Mouse (Mus musculus): Measurements from ENCODE around the gene Draxin. TPM values are rescaled to one million over a fixed set of nuclear protein-coding genes. Genes with fewer than 3 reads are reported as not detected.
A peak's percentile ranks its signal among the peaks of the same experiment; 100 is the strongest.

The Draxin gene
- polyA plus RNA-seq, 1 experiment, result 0.24 TPM

DNA sequence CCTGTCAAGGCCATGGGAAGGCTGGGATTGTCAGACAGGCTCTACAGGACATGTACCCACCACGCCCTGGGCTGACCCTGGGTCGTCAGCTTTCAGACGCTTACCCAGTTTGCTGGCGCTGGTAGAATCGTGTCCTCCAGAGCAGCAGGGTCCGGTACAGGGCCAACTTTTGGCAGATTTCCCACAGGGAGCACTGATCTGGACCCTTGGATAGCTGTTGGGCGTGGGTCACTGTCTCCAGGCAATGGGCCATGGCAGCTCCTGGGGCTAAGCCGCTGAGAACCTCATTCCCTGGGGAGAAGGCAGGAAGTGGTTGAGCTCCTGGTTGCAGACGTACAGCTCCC is 64.1 kb downstream of the Draxin start:
- Histone ChIP-seq H3K27me3 (ENCODE audit: control insufficient read depth, insufficient read depth, low read length) (no peaks in the 10 kb centered on the region), H3K4me1 (ENCODE audit: control insufficient read depth, insufficient read depth, insufficient read length, low read length) (no peaks in the 10 kb centered on the region; the same call in 1 of the 2 replicates), H3K27ac (ENCODE audit: insufficient read depth, low read depth, low read length) (no peak overlapping the region), H3K36me3 (ENCODE audit: control insufficient read depth, insufficient read depth, low read length) (no peaks in the 10 kb centered on the region), H3K4me3 (ENCODE audit: low read depth, low read length) (no peak overlapping the region)
- no peak for TF ChIP-seq POLR2A (IDR thresholded peaks at IDR 0.05; ENCODE audit: low read depth, low read length)
- TF ChIP-seq CTCF (IDR thresholded peaks at IDR 0.05; ENCODE audit: extremely low read depth, insufficient read length, insufficient replicate concordance, low read depth, low read length), result no peak
- 49% methylated on average over 9 of the region's 9 CpGs for WGBS

DNA sequence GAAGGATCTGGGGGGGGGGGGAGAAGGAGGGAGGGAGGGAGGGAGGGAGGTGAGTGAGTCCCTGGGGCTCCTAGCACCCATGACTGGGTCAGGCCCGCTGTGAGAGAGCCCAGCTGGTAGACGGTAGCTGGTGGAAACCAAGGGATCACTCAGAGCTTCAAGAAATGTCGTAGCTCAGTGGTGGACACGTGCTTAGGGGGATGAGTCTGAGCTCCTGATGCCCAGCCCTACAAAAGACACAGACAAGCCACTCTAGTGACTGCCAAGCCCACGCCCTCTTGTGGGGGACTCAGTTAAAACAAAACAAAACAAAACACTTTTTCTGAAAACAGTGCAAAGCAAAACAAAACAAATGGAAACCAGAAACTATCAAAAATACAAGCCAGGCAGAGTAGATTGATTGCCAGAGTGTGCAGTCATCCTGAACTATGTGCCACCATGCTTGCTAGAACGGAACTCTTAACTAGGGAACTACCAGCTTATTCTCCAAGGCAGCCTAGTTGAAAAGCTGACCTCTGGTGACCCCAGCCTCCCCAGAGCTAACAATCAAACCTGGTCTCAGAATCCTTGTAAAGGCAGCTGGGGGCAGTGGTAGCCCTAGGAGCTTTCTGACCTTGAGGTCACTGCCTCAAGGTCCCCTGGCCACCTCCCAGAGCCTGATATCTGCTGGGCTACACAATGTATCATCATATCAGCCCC is 64.6 kb downstream of the Draxin start:
- H3K36me3 ChIP-seq (ENCODE audit: control insufficient read depth, insufficient read depth, low read length), result no peaks in the 10 kb centered on the region
- WGBS, result 44% methylated on average over 6 of the region's 6 CpGs
- no peak for TF ChIP-seq POLR2A (IDR thresholded peaks at IDR 0.05; ENCODE audit: low read depth, low read length)
- no peak for TF ChIP-seq CTCF (IDR thresholded peaks at IDR 0.05; ENCODE audit: extremely low read depth, insufficient read length, insufficient replicate concordance, low read depth, low read length)
- H3K4me1 ChIP-seq (ENCODE audit: control insufficient read depth, insufficient read depth, insufficient read length, low read length), result no peaks in the 10 kb centered on the region; the same call in 1 of the 2 replicates
- H3K4me3 ChIP-seq (ENCODE audit: low read depth, low read length), result no peak overlapping the region
- H3K27me3 ChIP-seq (ENCODE audit: control insufficient read depth, insufficient read depth, low read length), result no peaks in the 10 kb centered on the region
- H3K27ac ChIP-seq (ENCODE audit: insufficient read depth, low read depth, low read length), result no peak overlapping the region

DNA sequence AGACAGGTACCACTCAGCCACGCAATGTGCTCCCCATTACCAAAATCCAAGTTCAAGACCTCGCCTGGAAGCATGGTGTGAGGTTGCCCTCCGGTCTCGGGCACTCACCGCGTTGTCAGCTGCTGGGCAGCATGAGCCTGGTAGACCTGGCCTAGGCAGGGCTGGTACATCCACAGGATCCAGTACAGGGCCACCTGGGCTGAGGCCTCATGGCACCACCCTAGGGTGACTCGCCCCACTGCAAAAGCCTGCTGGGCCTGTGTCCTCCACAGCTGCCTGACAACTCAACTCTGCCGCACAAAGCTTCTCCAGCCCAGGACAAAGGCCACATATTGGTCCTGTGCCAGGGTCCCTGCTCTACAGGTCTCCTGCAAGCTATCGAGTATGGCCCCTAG is 69.4 kb downstream of the Draxin start:
- H3K27me3 ChIP-seq (ENCODE audit: control insufficient read depth, insufficient read depth, low read length), result no peaks in the 10 kb centered on the region
- H3K27ac ChIP-seq (ENCODE audit: insufficient read depth, low read depth, low read length), result no peak overlapping the region
- H3K4me1 ChIP-seq (ENCODE audit: control insufficient read depth, insufficient read depth, insufficient read length, low read length), result no peaks in the 10 kb centered on the region
- H3K36me3 ChIP-seq (ENCODE audit: control insufficient read depth, insufficient read depth, low read length), result no peaks in the 10 kb centered on the region
- no peak overlapping the region for H3K4me3 ChIP-seq (ENCODE audit: low read depth, low read length)
- TF ChIP-seq POLR2A (IDR thresholded peaks at IDR 0.05; ENCODE audit: low read depth, low read length) (no peak), CTCF (IDR thresholded peaks at IDR 0.05; ENCODE audit: extremely low read depth, insufficient read length, insufficient replicate concordance, low read depth, low read length) (no peak)
- 81% methylated on average over 9 of the region's 9 CpGs for WGBS

DNA sequence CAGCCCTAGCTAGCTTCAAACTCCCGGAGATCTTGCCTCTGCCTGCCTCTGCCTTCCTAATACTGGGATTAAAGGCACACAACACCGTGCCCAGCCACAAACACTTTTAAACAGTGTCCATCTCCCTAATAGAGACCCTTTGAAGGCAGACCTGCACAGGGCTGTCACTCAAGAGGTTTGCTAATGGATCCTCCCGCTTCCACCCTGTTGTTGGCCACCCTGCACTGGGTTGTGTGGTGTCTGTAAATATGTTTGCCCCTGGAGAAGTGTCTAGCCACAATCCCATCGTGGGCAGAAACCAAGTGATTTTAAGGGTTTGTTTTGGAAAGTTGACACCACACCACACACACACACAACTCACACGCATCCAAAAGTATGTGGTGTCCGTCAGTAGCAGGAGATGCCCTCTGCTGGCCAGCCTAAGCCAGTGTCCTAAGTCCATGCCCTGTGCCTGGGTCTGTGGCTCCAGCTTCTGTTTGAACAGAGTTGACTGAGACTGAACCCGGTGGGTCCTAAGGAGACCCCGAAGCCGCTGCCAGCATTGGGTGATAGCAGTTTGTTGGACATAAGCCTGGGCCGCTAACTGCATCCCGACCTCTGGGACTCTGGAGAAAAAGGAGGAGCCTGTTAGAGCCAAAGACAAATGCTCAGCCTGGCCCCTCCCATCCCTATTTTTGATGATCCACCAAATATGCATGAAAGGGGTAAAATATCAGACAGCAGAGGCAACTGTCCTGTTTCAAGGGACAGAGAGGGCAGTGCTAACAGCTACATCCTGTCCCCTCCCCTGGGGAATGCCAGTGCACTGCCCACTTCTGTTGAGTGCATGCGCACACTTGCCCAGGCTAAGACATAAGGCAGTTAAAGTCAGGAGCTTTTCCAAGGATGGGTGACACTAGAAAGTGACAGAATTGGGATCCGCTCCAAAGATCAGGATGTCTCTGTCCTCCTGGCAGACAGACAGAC is 70.1 kb downstream of the Draxin start:
- H3K27ac ChIP-seq (ENCODE audit: insufficient read depth, low read depth, low read length), result no peak overlapping the region
- H3K4me1 ChIP-seq (ENCODE audit: control insufficient read depth, insufficient read depth, insufficient read length, low read length), result no peaks in the 10 kb centered on the region
- no peaks in the 10 kb centered on the region for H3K27me3 ChIP-seq (ENCODE audit: control insufficient read depth, insufficient read depth, low read length)
- 43% methylated on average over 13 of the region's 13 CpGs for WGBS
- TF ChIP-seq POLR2A (IDR thresholded peaks at IDR 0.05; ENCODE audit: low read depth, low read length) (no peak), CTCF (IDR thresholded peaks at IDR 0.05; ENCODE audit: extremely low read depth, insufficient read length, insufficient replicate concordance, low read depth, low read length) (peak; percentile 65; the same call in 1 of the 2 replicates)
- peaks cover 5% of the 10 kb centered on the region; the same call in 1 of the 2 replicates for H3K36me3 ChIP-seq (ENCODE audit: control insufficient read depth, insufficient read depth, low read length)
- H3K4me3 ChIP-seq (ENCODE audit: low read depth, low read length), result no peak overlapping the region

DNA sequence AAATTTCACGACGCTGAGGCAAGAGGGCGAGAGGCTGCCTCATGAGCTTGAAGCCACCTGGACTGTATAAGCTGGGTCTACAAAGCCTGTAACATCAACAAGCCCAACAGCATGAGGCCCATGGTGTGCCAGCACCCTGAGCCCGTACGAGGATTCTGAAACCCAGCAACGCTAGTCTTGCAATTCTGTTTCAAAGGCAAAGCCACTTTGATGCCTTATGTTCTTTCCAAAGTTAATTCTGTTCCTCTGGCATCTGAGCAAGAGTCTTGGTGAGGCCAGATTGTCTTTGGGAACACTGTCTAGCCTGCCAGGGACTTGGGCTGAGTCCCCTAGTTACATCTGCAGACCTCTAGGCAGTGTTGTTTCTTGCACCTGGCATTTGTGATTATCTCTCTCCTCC is 71.5 kb downstream of the Draxin start:
- TF ChIP-seq CTCF (IDR thresholded peaks at IDR 0.05; ENCODE audit: extremely low read depth, insufficient read length, insufficient replicate concordance, low read depth, low read length), result no peak
- H3K36me3 ChIP-seq (ENCODE audit: control insufficient read depth, insufficient read depth, low read length), result peaks cover 6% of the 10 kb centered on the region; the same call in 1 of the 2 replicates
- H3K27ac ChIP-seq (ENCODE audit: insufficient read depth, low read depth, low read length), result no peak overlapping the region
- no peaks in the 10 kb centered on the region for H3K27me3 ChIP-seq (ENCODE audit: control insufficient read depth, insufficient read depth, low read length)
- H3K4me3 ChIP-seq (ENCODE audit: low read depth, low read length), result no peak overlapping the region
- 87% methylated on average over 6 of the region's 6 CpGs for WGBS
- no peaks in the 10 kb centered on the region for H3K4me1 ChIP-seq (ENCODE audit: control insufficient read depth, insufficient read depth, insufficient read length, low read length)

DNA sequence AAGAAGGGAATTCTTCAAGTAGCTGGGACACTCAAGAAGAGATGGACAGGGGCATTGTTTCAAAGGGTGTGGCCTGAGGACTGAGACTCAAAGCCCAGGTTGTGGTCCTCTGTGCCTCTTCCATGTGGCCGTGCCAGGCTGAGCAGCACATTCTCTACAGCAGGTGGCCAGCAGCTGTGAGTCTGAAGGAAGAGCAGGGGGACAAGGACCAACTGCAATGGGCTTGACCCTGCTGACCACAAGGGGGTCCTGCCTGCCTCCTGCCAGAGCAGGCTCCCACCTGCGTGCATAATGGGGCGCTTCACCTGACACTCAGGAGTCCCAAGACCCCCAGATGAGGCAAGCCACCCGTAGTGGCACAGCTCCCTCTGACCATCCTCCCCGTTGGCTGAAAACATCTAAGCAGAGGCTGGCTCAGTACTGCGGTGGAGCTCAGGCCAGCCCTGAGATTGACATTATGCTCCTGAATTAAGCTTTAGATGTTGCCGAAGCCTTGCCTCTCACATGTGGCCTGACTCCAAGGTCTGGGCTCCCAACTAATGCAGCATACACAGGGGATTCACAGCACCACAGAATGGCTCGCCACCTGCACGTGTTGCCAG is 72.2 kb downstream of the Draxin start:
- Histone ChIP-seq H3K36me3 (ENCODE audit: control insufficient read depth, insufficient read depth, low read length) (peaks cover 6% of the 10 kb centered on the region; the same call in 1 of the 2 replicates), H3K4me1 (ENCODE audit: control insufficient read depth, insufficient read depth, insufficient read length, low read length) (no peaks in the 10 kb centered on the region), H3K27ac (ENCODE audit: insufficient read depth, low read depth, low read length) (no peak overlapping the region), H3K27me3 (ENCODE audit: control insufficient read depth, insufficient read depth, low read length) (no peaks in the 10 kb centered on the region), H3K4me3 (ENCODE audit: low read depth, low read length) (no peak overlapping the region)
- 91% methylated on average over 9 of the region's 9 CpGs for WGBS
- no peak for TF ChIP-seq POLR2A (IDR thresholded peaks at IDR 0.05; ENCODE audit: low read depth, low read length)
- TF ChIP-seq CTCF (IDR thresholded peaks at IDR 0.05; ENCODE audit: extremely low read depth, insufficient read length, insufficient replicate concordance, low read depth, low read length), result no peak

Data from small intestine, adult 2 months (tissue).